ENCODE assay signal across 8 mouse cellular contexts in genomic region chr8:120488636-120489131, GRCm38 (mm10).
DNase-seq lines count a peak whose midpoint lies in the region; ATAC-seq and TF ChIP-seq lines count a peak whose summit lies in the region.

No protein-coding gene starts in this region.

- peaks cover 79% of the 10 kb centered on the region for H3K4me1 ChIP-seq in embryonic facial prominence, embryonic 12.5 days
- H3K4me1 ChIP-seq in kidney, adult 2 months (ENCODE audit: control insufficient read depth, insufficient read depth, low read length): peaks cover 35% of the 10 kb centered on the region

- no peaks in the 10 kb centered on the region for H3K9me3 ChIP-seq in embryonic facial prominence, embryonic 12.5 days

- no peak for TF ChIP-seq POLR2A in kidney, adult 2 months (IDR thresholded peaks at IDR 0.05; ENCODE audit: low read depth, low read length)

- TF ChIP-seq CTCF in kidney, adult 2 months (conservative IDR thresholded peaks at IDR 0.05; ENCODE audit: insufficient read depth, insufficient read length, low read depth, low read length): no peak

- peak overlapping the region; percentile 91 for H3K27ac ChIP-seq in embryonic facial prominence, embryonic 12.5 days
- peak overlapping the region; percentile 80 for H3K27ac ChIP-seq in kidney, adult 2 months (ENCODE audit: insufficient read depth, low read depth, low read length)

- no peaks in the 10 kb centered on the region for H3K36me3 ChIP-seq in embryonic facial prominence, embryonic 12.5 days
- H3K36me3 ChIP-seq in kidney, adult 2 months (ENCODE audit: control insufficient read depth, insufficient read depth, low read length): no peaks in the 10 kb centered on the region

- H3K4me3 ChIP-seq in embryonic facial prominence, embryonic 12.5 days: peak overlapping the region; percentile 70
- H3K4me3 ChIP-seq in kidney, adult 2 months (ENCODE audit: insufficient read depth, low read depth, low read length): peak overlapping the region; percentile 75

- peak; percentile 50 for DNase-seq in cerebellum, adult 11 months
- DNase-seq in CD4-positive helper T cell, adult 2 months (ENCODE audit: low read depth, low spot score): peak; percentile 56
- DNase-seq in kidney, adult 2 months: peak; percentile 79
- DNase-seq in lung, postnatal 36 days: peak; percentile 44
- no peak for DNase-seq in frontal cortex, postnatal 36 days (ENCODE audit: low spot score in 2 of 2)
- no peak for DNase-seq in gastrocnemius, adult 8-10 months (ENCODE audit: low spot score in 2 of 2)

- peak overlapping the region; percentile 98 for H3K4me2 ChIP-seq in embryonic facial prominence, embryonic 12.5 days (replicated peaks)

- peak overlapping the region; percentile 59 for H3K9ac ChIP-seq in embryonic facial prominence, embryonic 12.5 days

- under 1% methylated on average over 25 of the region's 25 CpGs for WGBS in embryonic facial prominence, embryonic 12.5 days
- WGBS in kidney, adult 2 months: under 1% methylated on average over 24 of the region's 25 CpGs

- peaks cover 25% of the 10 kb centered on the region for H3K27me3 ChIP-seq in embryonic facial prominence, embryonic 12.5 days
- no peaks in the 10 kb centered on the region for H3K27me3 ChIP-seq in kidney, adult 2 months (replicated peaks; ENCODE audit: control insufficient read depth, insufficient read depth, low read length)

- ATAC-seq in cerebellum, adult (ENCODE audit: insufficient number of reproducible peaks, low FRiP score, low TSS enrichment): no peak
- no peak for ATAC-seq in embryonic facial prominence, embryonic 12.5 days (ENCODE audit: insufficient number of reproducible peaks, insufficient read depth, low FRiP score, low TSS enrichment)

Comparison
In these comparisons a context has a peak if more than half of its experiments do, and no peak if none do; other contexts are left out.
1. DNase-seq: peak in cerebellum, adult 11 months (single experiment), CD4-positive helper T cell, adult 2 months (single experiment), kidney, adult 2 months (single experiment) and lung, postnatal 36 days (single experiment); none in frontal cortex, postnatal 36 days (0 of 2) and gastrocnemius, adult 8-10 months (0 of 2).